Mouse (Mus musculus) kidney, postnatal 0 days (tissue): ENCODE measurements around the gene Tmem201. TPM values are rescaled to one million over a fixed set of nuclear protein-coding genes. Genes with fewer than 3 reads are reported as not detected.
"Not testable (repeated sequence)": the region's sequence is repeated elsewhere in the genome, so short reads cannot be mapped to it uniquely, and the experiment has no call there.

Source experiments
- ATAC-seq: fragments of 200-750 bp; cut with Nextera tagmentation; replicated peaks from 2 replicates; pipeline ENCODE4 v1.8.0; 2017; ENCODE audit warnings: low read depth, moderate number of reproducible peaks, moderate TSS enrichment, moderate library complexity; ENCODE audit not compliant: low FRiP score
- DNase-seq: peaks from one replicate; pipeline ENCODE4 v3.0.0-alpha.2; 2016; ENCODE audit warnings: low spot score
- H3K27ac ChIP-seq: fragments of 300-500 bp; sonication (generic); 2 replicates; pipeline ENCODE4 v1.5.1; 2014; ENCODE audit warnings: mild to moderate bottlenecking
- H3K27me3 ChIP-seq: fragments of 300-500 bp; sonication (generic); 2 replicates; pipeline ENCODE4 v1.6.1; 2014; ENCODE audit warnings: low read length, mixed read lengths; ENCODE audit not compliant: insufficient read depth
- H3K36me3 ChIP-seq: fragments of 300-500 bp; sonication (generic); 2 replicates; pipeline ENCODE4 v1.6.1; 2014; ENCODE audit warnings: low read length, mixed read lengths; ENCODE audit not compliant: insufficient read depth
- H3K4me1 ChIP-seq: fragments of 300-500 bp; sonication (generic); replicated peaks from 2 replicates; pipeline ENCODE4 v1.6.1; 2014; ENCODE audit warnings: antibody characterized with exemption, low read length, mixed read lengths; ENCODE audit not compliant: insufficient read depth
- H3K4me2 ChIP-seq: fragments of 300-500 bp; sonication (generic); 2 replicates; pipeline ENCODE4 v1.6.1; 2014; ENCODE audit warnings: mild to moderate bottlenecking, low read length, moderate library complexity, mixed read lengths
- H3K4me3 ChIP-seq: fragments of 300-500 bp; sonication (generic); replicated peaks from 2 replicates; pipeline ENCODE4 v1.5.1; 2014; ENCODE audit warnings: low read depth, low read length
- H3K9ac ChIP-seq: fragments of 300-500 bp; sonication (generic); 2 replicates; pipeline ENCODE4 v1.6.1; 2014; ENCODE audit warnings: low read depth, low read length
- H3K9me3 ChIP-seq: fragments of 300-500 bp; sonication (generic); replicated peaks from 2 replicates; pipeline ENCODE4 v1.6.1; 2016; ENCODE audit warnings: low read length, inconsistent platforms, mixed read lengths
- CTCF ChIP-seq: IDR thresholded peaks from 2 replicates; pipeline ENCODE4 v1.5.1; 2016; ENCODE audit warnings: antibody characterized with exemption, low read depth, mild to moderate bottlenecking, moderate library complexity
- WGBS: fragments of 180-500 bp; shearing (Covaris S2); extraction: QIAGEN DNeasy Blood & Tissue Kit; methylation state at CpG from one replicate; pipeline ENCODE4 v1.1.7; 2014; 5-methylcytosine and 5-hydroxymethylcytosine counted together
- polyA plus RNA-seq: library from polyadenylated mRNA; unstranded; fragments of >200 nt; fragmentation: Nextera tagmentation; extraction: Ambion mirVana; gene quantifications from 2 replicates; pipeline ENCODE4 v1.2.1, GENCODE M21; 2015

Tmem201 gene
- polyA plus RNA-seq, 1 experiment from 2014 or later, result 22.3 TPM

- no peak for TF ChIP-seq CTCF
- DNase-seq, result no peak
- ATAC-seq, result no peak
- H3K9me3 ChIP-seq, result no peaks in the 10 kb centered on the region
- no peaks in the 10 kb centered on the region for H3K4me1 ChIP-seq
- H3K27me3 ChIP-seq, result no peaks in the 10 kb centered on the region
- H3K9ac ChIP-seq, result no peak overlapping the region
- 0 out of 2 replicates have a peak, but pooled peaks cover under 1% of the 10 kb centered on the region for H3K36me3 ChIP-seq
- WGBS, result 51% methylated on average over 5 of the region's 5 CpGs
- H3K4me2 ChIP-seq, result no peak overlapping the region
- no peak overlapping the region for H3K27ac ChIP-seq
- H3K4me3 ChIP-seq, result no peak overlapping the region
These were observed 12.8 kb upstream of the Tmem201 start for GRCm38 (mm10) chr4:149750671-149751070.

GRCm38 (mm10) chr4:149749663-149750015 is 11.8 kb upstream of the Tmem201 start:
- H3K4me2 ChIP-seq, H3K9me3 ChIP-seq, H3K4me3 ChIP-seq, H3K36me3 ChIP-seq, H3K27ac ChIP-seq, DNase-seq, ATAC-seq, H3K4me1 ChIP-seq, H3K9ac ChIP-seq, H3K27me3 ChIP-seq: not testable (repeated sequence)
- 93% methylated on average over 3 of the region's 3 CpGs for WGBS

- no peak overlapping the region for H3K9ac ChIP-seq
- H3K9me3 ChIP-seq, result no peaks in the 10 kb centered on the region
- H3K4me2 ChIP-seq, result no peak overlapping the region
- no peaks in the 10 kb centered on the region for H3K36me3 ChIP-seq
- H3K4me3 ChIP-seq, result no peak overlapping the region
- no peaks in the 10 kb centered on the region for H3K27me3 ChIP-seq
- WGBS, result 67% methylated on average over 18 of the region's 18 CpGs
- H3K27ac ChIP-seq, result no peak overlapping the region
- TF ChIP-seq CTCF, result no peak
- H3K4me1 ChIP-seq, result no peaks in the 10 kb centered on the region
- DNase-seq (no peak), ATAC-seq (no peak)
These were observed 11.3 kb upstream of the Tmem201 start for GRCm38 (mm10) chr4:149749003-149749662.

GRCm38 (mm10) chr4:149744119-149744518 is 6.3 kb upstream of the Tmem201 start:
- H3K4me2 ChIP-seq, result no peak overlapping the region
- H3K36me3 ChIP-seq, result no peaks in the 10 kb centered on the region
- no peak for DNase-seq
- no peak for TF ChIP-seq CTCF
- no peak for ATAC-seq
- H3K9me3 ChIP-seq, result no peaks in the 10 kb centered on the region
- no peak overlapping the region for H3K27ac ChIP-seq
- H3K4me1 ChIP-seq, result no peaks in the 10 kb centered on the region
- no peaks in the 10 kb centered on the region for H3K27me3 ChIP-seq
- no peak overlapping the region for H3K4me3 ChIP-seq
- 44% methylated on average over 7 of the region's 7 CpGs for WGBS
- H3K9ac ChIP-seq, result no peak overlapping the region

- no peak overlapping the region for H3K4me3 ChIP-seq
- H3K27me3 ChIP-seq, result no peaks in the 10 kb centered on the region
- H3K4me2 ChIP-seq, result no peak overlapping the region
- H3K9ac ChIP-seq, result no peak overlapping the region
- H3K27ac ChIP-seq, result no peak overlapping the region
- H3K36me3 ChIP-seq, result no peaks in the 10 kb centered on the region
- ATAC-seq (no peak), DNase-seq (no peak)
- 93% methylated on average over 14 of the region's 14 CpGs for WGBS
- no peaks in the 10 kb centered on the region for H3K9me3 ChIP-seq
- TF ChIP-seq CTCF, result no peak
- H3K4me1 ChIP-seq, result peaks cover 4% of the 10 kb centered on the region
These were observed 4.2 kb upstream of the Tmem201 start for GRCm38 (mm10) chr4:149742011-149742530.

GRCm38 (mm10) chr4:149740301-149740700 is 2.5 kb upstream of the Tmem201 start:
- peak overlapping the region; percentile 25; the same call in 1 of the 2 replicates for H3K27ac ChIP-seq
- DNase-seq, result no peak
- no peak overlapping the region for H3K4me2 ChIP-seq
- H3K4me3 ChIP-seq, result no peak overlapping the region
- TF ChIP-seq CTCF, result no peak
- WGBS, result 67% methylated on average over 7 of the region's 7 CpGs
- no peaks in the 10 kb centered on the region for H3K36me3 ChIP-seq
- no peaks in the 10 kb centered on the region for H3K9me3 ChIP-seq
- ATAC-seq, result no peak
- H3K9ac ChIP-seq, result no peak overlapping the region
- H3K27me3 ChIP-seq, result no peaks in the 10 kb centered on the region
- peaks cover 11% of the 10 kb centered on the region for H3K4me1 ChIP-seq

GRCm38 (mm10) chr4:149739478-149739877 is 1.6 kb upstream of the Tmem201 start:
- WGBS, result 78% methylated on average over 5 of the region's 5 CpGs
- ATAC-seq (no peak), DNase-seq (no peak)
- H3K4me1 ChIP-seq, result peaks cover 14% of the 10 kb centered on the region
- H3K4me3 ChIP-seq, result no peak overlapping the region
- H3K9ac ChIP-seq, result no peak overlapping the region
- no peak overlapping the region for H3K4me2 ChIP-seq
- TF ChIP-seq CTCF, result no peak
- no peaks in the 10 kb centered on the region for H3K36me3 ChIP-seq
- no peaks in the 10 kb centered on the region for H3K9me3 ChIP-seq
- no peak overlapping the region for H3K27ac ChIP-seq
- no peaks in the 10 kb centered on the region for H3K27me3 ChIP-seq
